Mouse (Mus musculus) Muller cell, postnatal 12 days (primary cell): ENCODE results near the gene A630076J17Rik.
A peak's percentile ranks its signal among the peaks of the same experiment; 100 is the strongest.

Source experiments
- DNase-seq: peaks from one replicate; pipeline ENCODE4 v3.0.0-alpha.2; 2015; ENCODE audit errors: inconsistent ontology term

A630076J17Rik gene

DNA sequence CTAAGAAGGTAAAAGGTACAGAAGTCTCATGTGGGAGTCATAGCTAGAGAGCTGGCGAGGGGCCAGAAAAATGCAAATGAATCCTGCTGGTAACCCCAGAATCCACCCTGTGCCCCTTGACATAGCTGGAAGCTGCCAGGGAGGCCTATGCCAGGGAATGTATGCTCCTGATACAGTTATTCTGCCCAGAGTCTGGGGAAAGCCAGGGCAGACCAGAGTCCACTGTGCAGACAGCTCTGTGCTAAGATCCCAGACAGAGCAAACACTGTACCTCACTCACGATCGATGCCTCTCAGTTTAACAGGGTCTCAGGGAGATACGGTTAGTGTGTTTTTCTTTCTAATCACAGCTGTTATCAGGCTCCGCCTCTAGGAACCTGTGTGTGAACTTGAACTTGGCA is 592 bp upstream of the A630076J17Rik start:
- DNase-seq: no peak

DNA sequence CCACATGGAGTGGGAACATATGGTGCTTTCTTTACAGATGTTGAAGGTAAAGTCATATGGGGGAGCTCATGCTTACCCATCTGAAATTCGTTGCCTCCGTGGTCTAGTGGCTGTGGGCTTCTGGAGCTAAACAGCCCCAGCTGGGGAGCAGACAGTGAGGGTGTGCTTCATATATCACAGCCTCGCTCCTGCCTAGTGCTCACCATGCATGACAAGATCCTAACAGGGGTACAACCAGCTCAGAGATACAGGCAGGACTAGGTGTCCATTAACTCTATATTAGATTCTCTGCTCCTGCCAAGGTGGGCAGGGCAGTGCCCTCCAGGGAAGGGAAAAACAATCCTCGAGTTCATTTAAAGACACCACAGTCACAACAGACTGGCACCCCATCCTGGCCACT is 788 bp downstream of the A630076J17Rik start:
- DNase-seq: no peak

DNA sequence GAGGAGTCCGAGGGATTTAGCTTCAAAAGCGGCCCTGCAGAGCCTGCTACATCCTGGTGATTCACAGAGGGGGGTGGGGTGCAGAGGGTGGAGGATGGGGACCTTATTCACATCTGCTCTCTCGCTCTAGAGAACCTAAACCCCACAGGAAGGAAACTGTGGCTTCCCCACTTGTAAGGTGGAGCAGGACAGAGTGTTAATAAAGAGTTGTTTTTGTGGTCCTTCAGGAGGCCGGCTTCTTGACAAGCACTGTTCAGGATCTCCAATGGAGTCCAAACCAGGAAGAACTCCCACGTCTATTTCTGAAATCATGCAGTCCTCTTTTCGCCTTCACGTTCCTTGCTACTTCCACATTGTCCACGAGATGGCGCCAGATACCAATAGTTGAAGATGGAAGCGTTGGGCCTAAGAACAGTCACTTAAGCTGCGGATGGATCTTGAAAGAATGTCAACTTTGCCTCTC is 3.0 kb downstream of the A630076J17Rik start:
- DNase-seq: peak; percentile 70

DNA sequence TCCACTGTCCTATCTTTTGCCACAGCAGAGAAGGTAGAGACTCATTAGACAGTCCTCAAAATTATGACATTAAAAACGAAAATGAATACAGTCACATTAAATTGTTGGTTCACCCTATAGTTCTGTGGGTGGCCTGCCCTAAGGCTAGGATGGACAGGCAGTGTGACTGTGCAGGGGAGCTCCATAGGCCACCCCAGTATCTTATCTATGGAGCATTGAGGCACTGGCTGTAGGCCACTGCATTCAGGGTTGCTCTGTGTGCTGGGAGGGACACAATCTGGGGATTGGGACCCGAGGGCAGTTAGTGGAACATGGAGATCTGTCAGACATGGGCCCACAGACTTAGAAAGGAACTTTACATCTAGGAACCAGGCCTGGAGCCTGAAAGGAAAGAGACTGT is 3.5 kb downstream of the A630076J17Rik start:
- DNase-seq: no peak

DNA sequence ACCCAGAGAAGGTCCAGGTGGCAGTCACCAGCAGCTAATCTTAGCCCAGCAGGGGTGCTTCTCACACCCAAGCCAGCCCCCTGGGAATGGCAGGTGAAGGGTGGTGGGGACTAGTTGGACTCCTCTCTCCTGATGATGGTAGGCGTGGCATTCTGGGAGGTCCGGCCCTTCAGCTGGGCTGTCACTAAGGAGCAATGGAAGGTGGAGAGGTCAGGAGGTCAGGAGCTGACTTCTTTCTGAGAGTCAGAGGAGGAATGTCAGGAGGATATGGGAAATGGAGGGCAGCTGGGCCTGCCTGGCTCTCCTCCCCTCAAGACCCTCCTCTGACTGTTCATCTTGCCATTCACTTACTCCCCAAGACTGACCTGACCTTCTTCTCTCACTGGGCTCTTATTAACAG is 7.6 kb downstream of the A630076J17Rik start:
- DNase-seq: no peak

DNA sequence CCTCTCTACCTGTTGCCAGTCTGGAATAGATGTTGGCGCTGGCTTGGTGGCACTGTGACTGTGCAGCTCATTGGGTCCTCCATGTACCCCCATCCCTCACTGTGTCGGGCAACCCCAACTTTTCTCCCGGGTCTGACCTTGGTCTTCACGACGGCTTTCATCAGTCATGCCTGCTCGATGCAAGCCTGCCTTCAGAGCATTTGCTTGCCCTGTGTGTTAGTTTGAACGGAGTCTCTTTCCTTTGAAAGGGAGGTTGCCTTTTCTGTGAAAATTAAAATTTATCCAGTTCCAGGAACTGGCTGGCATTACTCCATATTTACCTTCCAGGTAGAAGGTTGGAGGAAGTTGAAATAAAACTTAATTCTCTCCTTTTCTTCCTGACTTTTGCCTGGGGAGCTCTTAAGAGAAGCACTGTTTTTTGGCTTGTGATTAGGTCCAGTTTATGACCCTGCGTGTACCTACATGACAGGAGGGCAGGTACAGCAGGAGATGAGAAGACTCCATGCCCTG is 8.1 kb downstream of the A630076J17Rik start:
- no peak for DNase-seq

DNA sequence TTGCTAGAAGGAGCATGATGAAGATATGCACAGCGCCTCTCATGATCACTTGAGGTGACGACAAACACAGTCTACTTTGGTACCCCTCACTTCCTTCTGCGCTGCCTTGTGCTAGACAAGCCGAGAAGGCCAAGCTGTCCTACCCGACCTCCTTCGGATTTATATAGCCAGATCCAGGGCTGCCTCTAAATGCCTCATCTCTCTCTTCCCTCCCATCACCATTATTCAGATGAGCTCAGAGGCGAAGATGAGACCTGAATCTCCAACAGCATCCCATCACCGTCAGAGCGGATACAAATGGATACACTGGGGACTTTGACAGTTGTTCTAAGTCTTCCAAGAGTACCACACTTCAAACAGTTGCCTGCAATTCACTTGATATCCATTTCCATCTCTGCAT is 9.2 kb downstream of the A630076J17Rik start, which contains the start of gene Prok1:
Gene Prok1 (minus strand): TSS at position 101 of the 400 bp plus-strand sequence.
- no peak for DNase-seq

DNA sequence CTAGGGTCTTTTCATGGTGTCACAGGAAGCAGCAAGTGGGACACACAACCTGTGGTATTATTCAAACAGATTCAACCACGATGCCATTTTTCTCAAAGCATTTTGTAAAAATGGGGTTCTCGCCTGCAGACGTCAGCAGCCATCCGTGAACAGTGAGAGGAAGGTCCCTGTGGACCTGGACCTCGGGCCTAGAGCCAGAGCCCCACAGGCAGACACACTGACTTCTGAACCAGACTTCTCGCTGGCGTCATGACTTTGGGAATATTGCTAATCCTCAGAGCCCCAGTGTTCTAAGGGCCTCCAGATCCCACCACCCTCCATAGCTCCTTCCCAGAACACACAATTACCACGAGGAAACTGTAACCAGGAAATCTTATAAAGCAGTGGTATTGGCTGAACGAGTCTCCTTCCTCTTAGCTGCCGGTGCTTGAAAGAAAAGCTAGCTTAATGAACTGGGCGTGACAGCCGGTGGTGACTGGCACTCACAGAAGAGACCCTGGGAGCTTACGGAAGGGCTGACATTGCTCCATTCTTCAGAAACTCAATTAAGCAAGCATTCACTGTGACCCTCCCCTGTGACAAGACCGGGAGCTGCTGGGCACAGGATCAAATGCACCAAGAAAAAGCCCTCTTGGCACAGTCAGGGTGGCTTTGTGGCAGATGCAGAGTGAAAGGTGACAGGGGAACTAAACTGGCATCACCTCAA is 11.1 kb downstream of the A630076J17Rik start:
- peak; percentile 29 for DNase-seq

DNA sequence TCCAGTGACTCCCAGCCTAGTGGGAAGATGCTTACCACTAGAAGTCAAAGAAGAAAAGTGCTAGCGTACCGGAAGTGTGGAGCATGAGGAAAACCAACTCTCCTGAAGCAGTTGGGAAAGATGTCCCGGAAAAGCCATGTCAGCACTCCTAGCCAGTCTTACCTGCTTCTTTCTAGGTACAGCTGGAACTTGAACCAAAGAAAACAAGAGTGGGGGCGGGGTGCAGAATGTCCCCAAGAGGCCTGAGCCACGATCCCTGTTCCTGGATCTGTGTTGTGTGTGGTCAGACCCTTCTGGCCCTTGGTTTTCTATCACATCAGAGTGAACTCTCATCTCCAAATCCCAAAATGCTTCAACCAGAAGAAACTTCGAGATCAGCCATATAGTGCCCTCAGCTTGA is 16.5 kb downstream of the A630076J17Rik start:
- DNase-seq: no peak

DNA sequence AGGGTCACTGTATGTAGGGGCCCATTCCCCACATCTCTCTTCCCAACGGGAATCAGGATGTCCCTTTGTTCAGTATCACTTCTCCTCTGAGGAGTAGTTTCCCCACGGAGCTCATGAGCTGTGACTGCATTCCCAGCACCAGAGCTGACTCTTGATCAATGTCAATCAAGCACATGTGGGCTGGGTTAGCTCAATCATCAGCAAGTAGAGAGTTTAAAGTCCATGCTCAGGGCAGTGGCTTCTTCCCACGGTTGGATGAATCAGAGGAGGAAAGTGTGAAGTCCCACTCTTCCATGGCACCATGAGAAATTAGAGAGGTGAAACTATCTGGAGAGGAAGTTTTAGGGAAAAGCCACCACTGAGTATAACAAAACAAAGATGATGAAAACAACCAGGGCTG is 18.6 kb downstream of the A630076J17Rik start:
- DNase-seq: no peak

DNA sequence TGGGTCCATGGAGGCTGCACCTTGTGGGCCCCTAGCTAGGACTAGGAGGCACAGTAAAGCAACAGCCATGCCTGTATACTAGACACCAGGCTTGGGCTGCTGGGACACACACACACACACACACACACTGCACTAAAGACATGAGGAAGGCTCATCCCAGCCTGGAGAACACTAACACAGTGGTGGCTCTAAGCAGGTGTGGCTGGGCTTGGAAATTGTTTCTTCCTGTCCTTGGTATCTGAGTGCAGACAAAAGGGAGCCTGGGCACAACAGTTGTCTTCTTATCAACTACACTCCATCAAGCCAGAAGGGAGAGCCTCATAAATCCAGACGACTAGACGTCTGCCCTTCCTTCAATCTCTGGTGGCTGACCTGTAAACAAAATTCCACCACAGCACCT is 19.9 kb downstream of the A630076J17Rik start:
- DNase-seq: no peak

DNA sequence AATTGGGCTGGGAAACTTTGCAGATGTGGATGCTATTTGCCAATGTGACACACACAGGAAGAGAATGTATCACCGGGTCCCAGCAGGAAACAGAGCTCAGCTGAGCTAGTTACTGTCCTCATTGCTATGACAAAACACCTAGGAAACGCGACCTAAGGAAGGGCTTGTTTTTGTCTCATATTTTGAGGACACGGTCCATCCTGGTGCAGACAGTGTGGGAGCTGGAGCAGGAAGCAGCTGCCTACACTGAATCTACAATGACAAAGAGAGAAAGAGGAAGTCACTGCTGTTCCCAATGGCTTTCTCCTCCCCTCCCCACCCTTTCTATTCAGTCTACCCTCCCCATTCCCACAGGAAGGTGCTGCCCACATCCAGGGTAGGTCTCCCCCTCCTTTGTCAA is 21.6 kb downstream of the A630076J17Rik start:
- DNase-seq: no peak

DNA sequence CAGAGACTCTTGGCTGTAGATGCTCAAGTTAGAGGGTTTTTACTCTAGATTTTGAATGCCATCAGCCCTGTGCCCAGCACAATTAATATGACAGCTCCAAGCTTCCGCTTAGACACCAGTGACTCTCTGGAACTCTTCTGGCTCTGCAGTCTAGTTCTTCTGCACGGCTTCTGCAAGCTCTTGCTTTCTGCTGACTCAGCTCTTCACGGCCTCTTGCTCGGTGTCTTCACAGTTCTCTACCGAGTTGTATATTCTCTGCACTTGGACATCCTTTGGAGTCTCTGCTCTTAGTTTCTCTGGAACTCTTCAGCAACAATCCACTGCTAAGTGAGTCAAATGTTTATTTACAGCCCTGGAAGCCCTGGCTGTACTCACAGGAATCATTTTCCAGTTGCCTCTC is 23.5 kb downstream of the A630076J17Rik start:
- DNase-seq: no peak

DNA sequence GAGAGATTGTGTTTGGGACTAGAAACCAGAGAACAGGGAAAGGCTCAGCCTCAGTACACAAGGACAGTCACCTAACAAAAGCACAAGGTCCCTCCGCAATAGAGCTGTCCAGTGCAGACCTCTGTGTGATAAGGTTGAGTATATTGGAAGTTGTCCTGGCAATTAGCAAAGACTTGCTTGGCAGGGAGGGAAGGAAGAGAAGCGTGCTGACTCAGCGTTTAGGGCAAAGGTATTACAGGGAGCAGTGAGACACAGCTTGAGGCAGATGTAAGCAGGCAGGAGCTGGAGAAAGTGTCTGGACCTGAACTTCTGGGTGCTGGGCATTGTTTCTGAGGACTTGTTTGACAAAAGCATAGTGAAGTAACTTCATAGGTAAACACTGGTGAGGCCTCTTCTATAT is 25.6 kb downstream of the A630076J17Rik start:
- DNase-seq: no peak

DNA sequence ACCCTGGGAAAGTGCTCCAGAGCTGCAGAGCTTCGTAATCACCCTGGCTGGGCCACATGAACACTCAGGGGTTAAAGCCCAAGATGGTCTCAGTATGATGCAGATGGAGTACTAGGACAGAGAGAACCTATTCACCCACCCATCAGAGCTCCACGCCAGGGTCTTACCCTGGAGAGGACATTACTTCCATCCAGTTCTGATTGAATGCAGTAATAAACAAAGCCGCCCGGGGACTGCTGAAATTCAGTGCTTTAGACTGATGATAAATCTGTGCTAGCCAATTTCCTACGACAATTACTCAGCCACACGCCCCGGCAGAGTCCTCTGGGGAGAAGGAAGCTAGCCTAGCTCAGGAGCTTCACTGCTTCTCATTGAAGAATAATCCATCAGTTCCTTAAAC is 26.3 kb downstream of the A630076J17Rik start:
- DNase-seq: no peak

DNA sequence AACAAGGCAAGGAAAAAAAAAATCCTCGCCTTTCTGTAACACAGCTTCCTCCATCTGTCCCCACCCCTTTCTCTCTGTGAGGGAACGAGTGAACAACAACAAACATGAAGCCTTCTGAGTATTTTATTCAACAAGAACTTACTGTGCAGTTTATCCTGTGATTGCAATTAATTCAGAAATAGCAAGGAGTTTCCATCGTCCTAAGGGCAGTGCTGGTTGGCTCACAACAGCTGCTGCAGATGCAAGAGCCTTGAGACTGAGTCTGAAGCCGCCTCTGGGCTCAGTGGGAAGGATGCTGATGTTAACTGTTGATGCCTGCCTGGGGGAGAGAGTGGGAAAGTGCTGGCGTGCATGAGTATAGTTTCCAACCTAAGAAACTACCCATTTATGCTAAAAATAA is 27.5 kb downstream of the A630076J17Rik start:
- DNase-seq: no peak

DNA sequence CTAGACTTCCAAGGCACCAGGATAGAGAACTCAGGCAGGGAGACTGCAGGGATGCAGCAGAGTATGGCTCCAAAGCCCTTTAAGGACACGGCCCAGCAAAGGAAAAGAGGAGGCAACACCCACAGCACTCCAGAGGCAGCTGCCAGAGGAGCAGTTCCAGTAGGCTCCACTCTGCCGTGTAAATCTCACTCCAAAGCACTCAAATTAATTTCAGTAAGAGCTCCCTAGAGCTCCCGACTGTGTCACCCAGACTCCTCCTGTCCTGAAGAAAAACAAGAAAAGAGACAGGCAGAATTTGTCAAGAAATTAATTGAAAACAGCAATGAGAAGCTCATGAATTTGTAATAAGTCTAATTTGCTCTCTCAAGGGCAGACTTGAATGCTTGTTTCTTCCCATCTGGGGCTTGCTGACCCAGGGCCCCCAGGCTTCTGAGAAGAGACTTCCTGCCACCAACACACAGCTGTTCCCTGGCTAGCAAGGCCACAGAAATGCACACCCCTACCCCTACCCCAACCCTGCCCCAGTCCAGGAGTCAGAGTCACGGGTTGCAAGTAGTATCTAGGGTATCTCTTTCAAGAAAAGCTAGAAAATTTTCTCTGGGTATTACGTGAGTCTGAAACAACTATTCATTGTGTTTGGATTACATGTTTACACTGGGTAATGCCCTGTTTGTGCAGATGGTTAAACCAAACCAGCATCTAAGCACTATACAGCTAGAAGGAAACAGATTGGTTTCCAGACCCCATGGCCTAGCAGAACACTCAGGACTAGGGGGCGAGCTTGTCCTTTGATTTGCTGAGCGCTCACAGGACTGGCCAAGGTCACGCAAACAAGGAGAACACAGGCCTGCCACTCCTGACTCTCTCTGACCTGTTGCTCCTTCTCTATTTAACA is 30.8 kb downstream of the A630076J17Rik start:
- no peak for DNase-seq

DNA sequence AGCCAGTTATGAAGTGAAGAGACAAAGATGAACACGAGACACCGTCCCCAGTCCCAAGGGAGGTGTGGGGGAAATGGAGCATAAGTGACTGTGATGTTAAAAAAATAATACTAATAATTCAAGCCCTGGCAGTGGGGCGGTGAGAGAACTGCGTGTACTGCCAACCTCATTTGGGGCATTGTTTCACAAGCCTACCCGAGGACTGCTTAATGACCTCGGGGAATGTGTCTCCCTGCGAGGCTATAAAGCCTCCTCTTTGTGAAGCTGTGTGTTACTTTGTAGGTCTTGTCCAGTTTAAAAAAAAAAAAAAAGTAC is 31.4 kb downstream of the A630076J17Rik start:
- peak; percentile 54 for DNase-seq

DNA sequence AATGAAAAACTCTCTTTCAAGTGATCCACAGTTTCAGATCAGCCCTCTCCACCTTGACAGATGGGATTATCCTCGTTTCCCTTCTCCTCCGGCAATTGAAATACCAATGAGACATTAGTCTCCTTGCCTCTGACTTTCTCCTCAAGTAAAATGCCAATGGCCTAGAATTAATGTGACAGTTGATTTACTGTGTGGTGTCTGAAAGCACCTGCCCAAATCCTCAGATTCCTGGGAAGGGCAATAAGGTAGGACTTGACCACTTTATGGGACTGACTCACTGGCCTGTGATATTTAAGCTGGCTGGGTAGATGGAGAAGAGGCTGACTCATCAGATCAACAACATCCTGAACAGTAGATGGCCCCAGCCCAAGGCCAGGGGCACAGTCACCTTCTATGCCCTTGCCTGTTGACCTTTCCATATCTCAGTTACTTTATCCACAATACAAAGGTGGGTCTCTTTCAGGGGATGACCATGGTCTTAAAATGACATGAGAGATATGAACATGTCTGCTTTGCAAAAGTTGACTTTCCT is 36.5 kb downstream of the A630076J17Rik start:
- no peak for DNase-seq

DNA sequence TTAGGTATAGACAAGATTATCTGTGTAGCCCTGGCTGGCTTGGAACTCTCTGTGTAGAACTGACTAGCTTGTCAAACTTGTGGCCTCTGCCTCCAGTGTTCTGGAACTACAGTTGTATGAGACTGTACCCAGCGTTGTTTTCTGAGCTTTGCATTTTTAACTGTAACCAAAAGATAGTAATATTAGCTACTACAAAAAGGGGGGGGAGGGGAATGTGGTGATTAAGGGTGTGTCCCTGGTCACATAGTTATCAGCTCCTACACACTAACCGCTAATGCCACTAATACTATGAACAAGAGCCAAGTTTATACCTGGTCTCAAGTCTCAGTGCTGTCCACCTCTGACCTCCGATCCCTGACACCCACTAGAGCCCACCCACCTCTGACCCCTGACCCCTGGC is 42.0 kb downstream of the A630076J17Rik start:
- DNase-seq: no peak

DNA sequence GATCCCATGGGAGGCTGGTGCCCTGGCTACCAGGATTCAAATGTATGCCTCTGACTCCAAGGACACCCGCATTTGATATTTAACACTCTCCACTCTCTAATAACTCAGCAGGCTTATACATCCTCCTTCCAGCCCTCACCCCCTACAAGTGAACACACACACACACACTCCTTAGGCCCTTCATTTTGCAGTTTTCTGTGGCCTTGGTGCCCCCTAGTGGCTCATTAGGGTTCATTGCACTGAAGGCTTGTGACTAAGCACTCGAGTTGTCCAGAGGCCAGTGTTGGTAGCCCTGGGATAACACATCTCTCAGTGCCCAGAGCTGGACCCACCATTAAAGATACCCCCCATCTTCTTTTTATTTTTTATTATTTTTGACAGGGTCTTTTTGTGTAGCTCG is 43.4 kb downstream of the A630076J17Rik start:
- DNase-seq: peak; percentile 61

DNA sequence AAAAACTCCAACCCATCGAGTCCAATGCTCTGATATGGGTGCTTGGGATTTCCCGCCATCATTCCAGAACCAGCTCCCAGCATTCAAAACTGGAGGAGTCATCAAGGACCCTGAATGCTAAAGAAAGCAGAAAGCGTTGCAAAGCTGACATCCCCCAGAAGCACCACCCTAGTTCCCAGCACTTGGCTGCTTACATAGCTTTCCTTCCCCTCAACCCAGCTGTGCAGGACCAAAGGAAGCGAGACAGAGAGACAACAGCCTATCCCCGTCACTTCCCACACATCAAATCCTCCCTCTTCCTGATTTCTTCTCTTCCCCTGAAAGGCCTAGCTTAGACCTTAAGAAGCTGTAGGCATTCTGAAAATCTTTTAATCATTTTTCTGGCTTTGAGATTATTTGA is 44.9 kb downstream of the A630076J17Rik start:
- DNase-seq: no peak

DNA sequence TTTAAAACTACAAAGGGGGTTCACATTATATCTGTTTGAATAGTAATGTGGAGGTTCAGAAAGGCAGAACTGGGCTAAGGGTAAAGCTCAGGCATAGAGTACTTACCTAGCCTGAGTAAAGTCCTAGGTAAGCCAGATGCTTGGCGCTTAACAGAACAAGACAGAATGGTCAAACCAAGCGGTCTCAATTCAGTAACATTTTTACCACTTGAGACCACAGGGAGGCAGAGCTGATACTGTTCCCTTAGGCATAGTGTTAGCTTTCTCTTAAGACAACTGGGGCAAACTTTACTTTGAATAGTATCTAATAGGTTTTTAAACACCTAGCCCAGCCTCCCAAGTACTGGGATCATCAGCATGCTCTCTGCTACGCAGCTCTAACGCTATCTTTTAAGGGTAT is 45.6 kb downstream of the A630076J17Rik start:
- no peak for DNase-seq
